ENCODE assay signal across 18 mouse cellular contexts in the genomic region with DNA sequence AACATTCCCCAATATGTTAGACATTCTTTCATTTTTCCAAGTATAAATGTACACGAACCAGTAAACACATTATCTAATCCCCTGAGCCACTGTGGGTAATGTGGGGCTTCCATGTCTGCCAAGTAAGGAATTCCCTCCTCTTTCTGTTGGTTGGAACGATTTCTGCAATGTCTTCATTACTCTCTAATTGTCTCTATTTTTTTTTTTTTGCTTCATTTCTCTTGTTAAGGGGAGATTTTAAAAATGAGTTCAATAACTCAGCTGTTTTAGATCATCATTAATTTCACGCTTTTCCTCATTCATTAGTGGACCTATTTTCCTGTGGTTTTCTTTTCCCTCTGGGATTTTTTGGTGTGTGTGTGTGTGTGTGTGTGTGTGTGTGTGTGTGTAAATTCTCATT.
"Had no signal": no experiment of that assay in that cellular context is flagged by ENCODE, and none has a peak within 500 bp of the region (broad histone marks: within the 10 kb centered on the region; RNA-seq: fewer than 3 reads in every experiment).

No protein-coding gene starts in this region.

- H3K4me3 ChIP-seq: left cerebral cortex, adult 2 months; limb, embryonic 12.5 days; liver, embryonic 13.5 days; lung, embryonic 15.5 days; megakaryocyte, embryonic 14.5 days; neural tube, embryonic 12.5 days had no signal

- H3K27ac ChIP-seq: left cerebral cortex, adult 2 months; limb, embryonic 12.5 days; liver, embryonic 13.5 days; lung, embryonic 15.5 days; macrophage; neural tube, embryonic 12.5 days had no signal

- H3K4me1 ChIP-seq: limb, embryonic 12.5 days; liver, embryonic 13.5 days; lung, embryonic 15.5 days; megakaryocyte, embryonic 14.5 days; neural tube, embryonic 12.5 days had no signal

- DNase-seq: kidney, adult 8-10 months; kidney, postnatal 25 days; liver; liver, embryonic 13.5 days; liver, postnatal 0 days; lung, postnatal 14 days; right cerebral cortex, postnatal 4 days; spleen, adult 18-20 months; thymus, adult 18-20 months; thymus, postnatal 14 days had no signal

- H3K27me3 ChIP-seq: limb, embryonic 12.5 days; liver, embryonic 13.5 days; lung, embryonic 15.5 days; megakaryocyte, embryonic 14.5 days; neural tube, embryonic 12.5 days had no signal

- H3K9me3 ChIP-seq: limb, embryonic 12.5 days; liver, embryonic 13.5 days; lung, embryonic 15.5 days; neural tube, embryonic 12.5 days had no signal

- ATAC-seq: intestine, postnatal 0 days; liver, postnatal 0 days had no signal

- H3K9ac ChIP-seq: limb, embryonic 12.5 days; liver, embryonic 13.5 days; liver, postnatal 0 days; lung, embryonic 15.5 days; neural tube, embryonic 12.5 days had no signal

- H3K36me3 ChIP-seq: limb, embryonic 12.5 days; liver, embryonic 13.5 days; lung, embryonic 15.5 days; neural tube, embryonic 12.5 days had no signal

- H3K4me2 ChIP-seq: limb, embryonic 12.5 days; liver, embryonic 13.5 days; lung, embryonic 15.5 days; midbrain, embryonic 11.5 days; neural tube, embryonic 12.5 days had no signal
